Mouse (Mus musculus) ovary, postnatal 14 days (tissue): ENCODE results near the gene Ppm1g.

ENCODE experiments used
- DNase-seq: peaks from one replicate; pipeline ENCODE4 v3.0.0; 2022; ENCODE audit warnings: low spot score

Gene Ppm1g

DNA sequence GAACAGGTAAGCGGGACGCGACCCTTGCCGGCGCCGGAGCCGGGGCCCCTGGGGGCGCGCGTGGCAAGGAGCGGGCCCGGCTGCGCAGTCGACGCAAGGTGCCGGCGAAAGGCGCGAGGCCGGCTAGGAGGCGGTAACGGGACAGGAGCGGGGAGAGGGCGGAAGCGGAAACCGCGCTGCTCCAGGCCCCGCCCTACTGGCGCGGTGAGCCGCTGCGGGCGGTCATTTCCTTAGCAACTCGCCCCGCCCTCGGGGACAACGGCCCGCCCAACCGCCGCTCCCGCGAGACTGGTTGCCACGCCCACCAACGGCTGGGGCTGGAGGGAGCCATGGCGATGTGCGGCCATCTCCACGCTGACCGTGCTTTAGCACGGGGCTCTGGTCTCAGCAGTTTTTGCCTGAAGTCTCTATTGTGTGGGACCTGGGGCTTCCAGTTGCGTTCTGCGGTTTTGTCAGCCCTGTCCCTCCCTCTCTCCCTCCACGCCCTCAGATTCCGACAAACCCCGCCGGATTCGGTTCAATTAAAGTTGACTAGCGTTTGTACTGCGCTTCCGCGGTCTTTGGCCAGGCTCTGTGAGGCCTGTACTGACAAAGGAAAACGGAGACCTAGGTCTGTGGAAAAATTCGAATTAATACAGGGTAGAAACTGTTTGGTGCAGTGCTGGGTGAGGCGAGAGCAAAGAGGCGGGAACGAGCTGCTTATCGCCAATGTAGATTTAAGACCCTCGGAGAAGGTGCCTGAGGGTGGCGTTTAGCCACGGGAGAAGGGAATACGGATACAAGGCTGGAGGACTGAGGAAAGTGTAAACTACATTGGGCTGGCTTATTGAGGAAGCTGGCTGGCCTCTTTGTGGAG is at the start of gene Ppm1g:
Gene Ppm1g, minus strand, starts transcription at position 240 of the 856 bp plus-strand sequence.
- DNase-seq, result peak; percentile 99

DNA sequence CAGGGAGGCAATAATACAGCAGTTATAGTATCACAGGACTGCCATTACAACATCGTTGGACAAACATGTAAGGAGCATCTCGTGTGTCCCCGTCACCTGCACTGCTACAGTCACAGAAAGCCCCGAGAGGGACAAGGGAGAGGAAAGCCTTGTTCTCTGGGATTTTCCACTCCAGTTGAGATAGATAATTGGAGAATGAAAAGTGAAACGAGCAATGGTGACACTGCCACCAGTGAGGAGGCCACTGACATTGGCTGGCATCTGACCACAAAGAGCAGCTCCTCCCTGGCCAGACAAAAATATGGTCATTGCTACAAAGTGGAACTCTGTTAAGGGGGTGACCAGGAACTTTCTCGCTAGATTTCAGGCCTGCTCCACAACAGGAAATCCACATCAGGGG is 47.2 kb upstream of the Ppm1g start:
- no peak for DNase-seq

DNA sequence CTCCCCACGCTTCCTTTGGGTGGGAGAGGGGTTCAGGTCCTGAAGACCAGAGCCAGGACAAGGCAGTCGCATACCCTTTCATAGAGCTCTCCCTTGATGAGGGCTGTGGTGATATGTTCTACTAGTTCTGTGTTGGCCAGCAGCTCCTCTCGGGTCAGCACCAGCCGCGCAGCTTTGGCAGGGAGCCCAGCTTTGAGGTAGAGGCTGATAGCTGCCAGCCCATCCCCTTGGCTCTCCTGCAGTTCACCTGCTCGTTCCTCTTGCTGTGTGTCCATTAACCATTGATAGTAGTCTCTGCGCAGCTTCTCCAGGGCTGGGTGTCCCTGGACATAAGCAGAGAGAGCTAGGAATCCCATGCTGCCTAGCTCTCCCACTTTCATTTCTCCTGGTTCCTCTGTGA is 45.6 kb upstream of the Ppm1g start:
- no peak for DNase-seq

DNA sequence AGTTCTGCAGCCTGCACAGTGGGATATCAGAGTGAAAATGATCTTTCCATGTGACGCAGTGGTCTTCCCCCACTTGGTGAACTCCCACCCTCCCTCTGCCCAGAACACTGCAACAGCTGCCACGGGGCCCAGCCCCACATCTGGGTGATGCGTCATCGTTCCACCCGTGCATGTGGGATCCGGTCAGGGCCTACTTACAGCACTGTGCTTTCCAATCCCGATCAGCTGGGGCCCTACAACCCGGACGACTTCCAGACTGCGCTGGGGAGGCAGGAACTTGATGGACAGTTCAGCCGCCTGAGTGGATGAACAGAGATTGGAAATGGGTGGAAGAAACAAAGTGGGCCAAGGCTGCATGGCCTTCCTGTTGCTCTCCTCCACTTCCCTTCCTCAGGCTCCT is 37.1 kb upstream of the Ppm1g start:
- DNase-seq, result no peak

DNA sequence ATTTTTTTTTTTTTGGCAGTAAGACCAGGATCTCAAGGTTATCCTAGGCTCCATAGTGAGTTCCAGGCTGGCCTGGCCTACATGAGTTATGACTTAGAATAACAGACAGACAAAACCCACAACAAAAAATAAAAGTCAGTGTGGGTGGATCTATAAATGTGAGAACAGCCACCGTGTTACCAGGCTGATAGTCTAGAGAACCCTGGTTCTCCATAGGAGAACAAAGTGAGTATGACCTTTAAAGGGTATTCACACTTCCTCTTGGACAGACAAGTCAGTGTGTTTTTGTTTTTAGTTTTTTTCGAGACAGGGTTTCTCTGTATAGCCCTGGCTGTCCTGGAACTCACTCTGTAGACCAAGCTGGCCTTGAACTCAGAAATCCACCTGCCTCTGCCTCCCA is 35.5 kb upstream of the Ppm1g start:
- no peak for DNase-seq

DNA sequence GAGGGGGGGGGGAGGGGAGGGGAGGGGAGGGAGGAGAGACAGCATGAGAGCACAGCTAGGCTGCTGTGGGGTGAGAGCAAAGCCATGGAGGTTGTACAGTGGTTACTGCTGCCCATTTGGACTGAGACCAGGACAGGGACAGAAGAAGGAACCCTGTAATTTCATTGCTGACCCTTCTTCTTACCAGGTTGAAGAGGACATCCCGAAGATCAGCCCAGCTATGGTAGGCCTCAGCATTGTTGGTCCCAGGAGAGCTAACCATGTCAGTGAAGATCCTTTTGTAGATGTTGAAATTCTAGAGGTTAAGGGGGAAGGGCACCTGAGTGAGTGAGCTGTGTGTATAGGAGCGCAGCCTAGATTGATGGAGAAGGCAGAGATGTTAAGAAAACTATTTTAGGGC is 34.9 kb upstream of the Ppm1g start:
- DNase-seq, result no peak

DNA sequence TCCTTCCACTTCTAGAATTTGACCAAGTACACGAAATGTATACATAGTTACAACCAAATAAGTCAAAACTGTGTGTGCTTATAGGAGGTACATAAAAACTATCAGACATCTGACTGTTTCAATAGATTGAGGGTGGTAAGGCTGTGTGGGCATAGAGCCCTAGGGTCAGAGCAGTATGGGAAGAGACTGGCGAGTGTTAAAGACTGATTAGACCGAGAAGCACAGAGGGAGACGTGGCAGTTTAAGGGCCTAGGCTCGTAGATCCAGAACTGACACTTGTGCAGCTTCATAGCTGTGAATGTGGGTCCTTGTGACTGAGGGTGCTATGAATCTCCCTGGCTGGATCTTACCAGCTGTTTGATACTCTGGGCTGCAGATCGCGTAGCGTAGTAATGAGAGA is 34.4 kb upstream of the Ppm1g start:
- DNase-seq, result no peak

DNA sequence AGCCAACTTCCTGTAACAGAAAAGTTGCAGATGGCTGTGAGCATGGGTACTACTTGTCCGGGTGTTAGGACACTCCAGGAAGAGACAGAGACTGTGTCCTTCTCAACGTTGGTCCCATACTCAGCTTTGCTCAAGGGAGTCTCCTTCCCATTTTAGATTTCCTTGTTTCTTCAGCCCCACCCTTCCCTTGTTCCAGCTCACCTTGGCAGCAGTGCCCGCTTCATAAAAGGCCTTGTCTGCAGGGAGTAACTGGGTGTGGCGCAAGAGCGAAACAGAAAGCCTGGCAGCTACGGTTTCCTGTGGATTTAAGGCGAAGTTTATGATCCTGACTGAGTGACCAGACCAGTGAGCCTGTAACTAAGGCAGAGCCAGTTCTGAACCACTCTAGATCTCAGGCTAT is 34.0 kb upstream of the Ppm1g start:
- no peak for DNase-seq

DNA sequence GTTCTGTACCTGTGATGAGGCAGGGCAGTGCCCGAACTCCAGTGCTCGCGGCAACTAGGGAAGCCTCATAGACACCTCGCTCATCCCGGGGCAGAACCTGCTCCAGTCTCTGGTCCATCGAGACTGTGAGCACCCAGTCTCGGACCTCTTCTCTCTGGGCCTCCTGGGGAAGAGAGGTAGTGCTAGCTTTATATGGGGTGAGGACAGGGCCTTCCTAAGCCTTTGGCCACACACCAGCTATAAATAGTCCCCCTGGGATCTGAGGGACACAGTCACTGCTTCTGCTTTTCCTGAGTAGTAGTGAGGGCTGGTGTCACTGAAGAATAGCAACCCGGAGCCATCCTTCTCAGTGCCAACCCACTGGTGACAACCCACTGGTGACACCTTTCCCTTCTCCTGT is 33.3 kb upstream of the Ppm1g start:
- no peak for DNase-seq

DNA sequence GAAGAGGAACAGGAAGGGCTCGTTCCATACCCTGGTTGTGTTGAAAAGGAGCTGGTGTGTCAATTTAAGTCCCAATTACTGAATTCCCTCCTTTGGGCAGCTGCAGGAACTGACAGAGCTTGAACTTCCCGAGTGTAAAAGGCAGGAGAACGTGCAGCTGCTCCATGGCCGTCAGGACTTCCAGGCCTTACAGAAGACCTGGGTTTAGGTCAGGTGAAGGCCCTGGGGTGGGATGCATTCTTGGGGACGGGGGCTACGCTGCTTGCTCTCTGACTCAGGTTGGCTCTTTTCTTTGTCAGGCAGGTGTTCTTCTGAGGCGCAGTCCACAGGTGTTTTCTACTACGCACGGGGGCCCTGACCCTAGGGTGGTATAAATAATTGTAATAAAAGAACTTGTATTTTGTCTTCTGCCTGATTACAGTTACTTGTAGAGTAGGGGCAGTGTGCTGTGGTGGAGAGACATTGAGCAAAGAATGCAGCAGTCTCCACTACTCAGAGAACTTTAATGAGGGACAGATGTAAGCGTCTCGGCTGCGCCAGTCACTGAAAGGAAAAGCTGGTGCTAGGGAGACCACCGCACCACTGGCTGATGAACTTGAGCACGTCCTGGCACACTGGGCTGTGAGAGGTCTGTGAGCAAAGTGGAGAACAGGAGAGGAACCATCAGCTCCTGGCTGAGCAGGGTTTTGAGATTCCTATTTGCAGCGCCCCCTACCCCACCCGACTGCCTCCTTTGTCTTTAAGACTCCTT is 32.5 kb upstream of the Ppm1g start:
- DNase-seq, result no peak

DNA sequence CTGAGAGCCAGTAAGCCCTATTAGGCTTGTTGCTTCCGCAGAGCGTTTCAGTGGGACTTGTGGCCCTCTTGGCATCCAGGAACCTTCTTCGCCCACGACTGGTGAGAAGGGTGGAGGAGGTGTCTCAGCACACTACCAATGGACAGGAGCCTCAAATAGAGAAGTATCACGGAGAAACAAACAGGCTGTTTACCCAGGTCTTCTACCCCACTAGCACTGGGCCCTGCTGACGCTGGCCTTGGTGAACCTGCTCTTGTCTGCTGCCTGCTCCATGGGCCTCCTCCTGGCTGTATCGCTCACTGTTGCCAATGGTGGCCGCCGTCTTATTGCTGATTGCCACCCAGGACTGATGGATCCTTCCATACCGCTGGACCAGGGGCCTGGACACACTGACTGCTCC is 31.7 kb upstream of the Ppm1g start:
- no peak for DNase-seq

DNA sequence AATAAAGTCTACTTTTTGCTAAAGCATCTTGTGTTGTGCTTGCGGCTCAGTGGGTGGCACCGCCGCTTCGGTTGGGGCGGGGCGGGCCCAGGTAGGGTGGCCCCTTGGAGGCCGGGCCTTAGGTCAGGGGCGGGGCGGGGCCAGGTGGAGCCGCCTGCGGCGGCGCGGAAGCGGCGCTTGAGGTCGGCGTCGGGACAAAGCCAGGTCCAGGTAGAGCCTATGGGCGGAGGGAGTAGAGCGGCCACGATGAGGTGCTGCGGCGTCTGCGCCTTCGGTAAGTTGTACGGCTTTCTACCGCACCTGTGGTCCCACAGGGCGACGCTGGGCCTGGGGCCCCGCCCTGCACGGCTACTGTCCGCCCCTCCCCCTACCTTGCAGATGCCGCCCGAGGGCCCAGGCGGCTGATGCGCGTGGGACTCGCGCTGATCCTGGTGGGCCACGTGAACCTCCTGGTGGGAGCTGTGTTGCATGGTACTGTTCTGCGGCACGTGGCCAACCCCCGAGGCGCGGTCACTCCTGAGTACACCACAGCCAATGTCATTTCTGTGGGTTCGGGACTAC is 31.1 kb upstream of the Ppm1g start, which contains the start of gene Krtcap3:
Gene Krtcap3, plus strand, starts transcription at position 151 of the 561 bp plus-strand sequence.
- DNase-seq, result no peak

DNA sequence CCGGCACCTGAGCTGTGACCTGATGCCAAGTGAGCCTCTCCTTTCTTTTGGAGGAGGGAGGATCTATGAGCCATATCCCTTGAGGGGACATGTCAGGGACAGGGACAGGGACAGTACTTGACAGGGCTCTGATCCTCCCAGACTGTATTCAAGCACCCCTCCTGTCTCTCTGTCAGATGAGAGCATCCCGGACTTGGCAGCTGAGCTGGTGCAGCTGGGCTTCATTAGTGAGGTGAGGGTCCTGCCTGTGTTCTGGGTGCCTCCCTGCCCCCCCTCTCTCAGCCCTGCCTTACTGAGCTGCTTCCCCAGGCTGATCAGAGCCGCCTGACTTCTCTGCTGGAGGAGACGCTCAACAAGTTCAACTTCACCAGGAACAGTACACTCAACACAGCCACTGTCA is 30.2 kb upstream of the Ppm1g start:
- DNase-seq, result no peak

DNA sequence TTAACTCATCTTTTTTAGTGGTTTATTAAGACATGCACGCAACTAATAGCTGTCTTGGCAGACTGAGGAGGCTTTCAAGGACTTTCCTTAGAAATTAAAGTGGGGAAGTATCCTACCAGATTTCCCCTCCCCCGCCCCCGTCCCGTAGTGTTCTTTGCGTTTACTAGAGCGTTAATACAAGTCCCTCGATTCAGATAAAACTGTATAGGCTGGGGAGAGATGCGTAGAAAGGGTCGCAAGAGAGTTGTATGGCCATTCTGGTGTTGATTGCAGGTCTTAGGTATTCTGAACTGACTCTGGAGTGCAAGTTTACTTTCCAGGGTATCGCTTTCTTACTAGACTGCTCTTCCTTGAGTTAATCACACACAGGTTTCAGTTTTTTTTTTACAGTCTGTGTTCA is 21.7 kb upstream of the Ppm1g start:
- DNase-seq, result no peak

DNA sequence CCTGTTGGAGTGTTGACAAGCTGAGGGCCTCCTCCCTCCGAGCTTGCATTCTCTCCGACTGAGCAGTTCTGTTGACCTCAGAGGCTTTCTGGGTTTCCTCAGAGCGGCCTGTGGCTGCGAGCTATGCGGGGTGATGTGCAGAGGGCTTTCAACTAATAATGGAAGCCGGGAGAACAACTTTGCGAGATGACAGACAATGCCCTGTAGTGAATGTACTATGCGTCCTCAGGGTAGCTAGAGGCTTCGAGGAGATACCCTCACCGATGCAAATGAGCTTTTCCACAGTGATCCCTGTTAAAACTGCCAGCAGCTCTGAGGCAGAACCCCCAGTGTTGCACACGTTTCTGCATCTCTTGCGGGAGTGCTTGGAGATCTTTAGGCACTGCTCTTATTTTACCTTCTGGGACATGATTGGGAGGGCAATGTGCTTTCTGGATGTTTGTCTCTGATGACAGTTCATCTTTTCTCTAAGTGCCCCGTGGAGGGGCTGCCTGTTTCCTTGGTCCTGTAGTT is 21.1 kb upstream of the Ppm1g start:
- no peak for DNase-seq

DNA sequence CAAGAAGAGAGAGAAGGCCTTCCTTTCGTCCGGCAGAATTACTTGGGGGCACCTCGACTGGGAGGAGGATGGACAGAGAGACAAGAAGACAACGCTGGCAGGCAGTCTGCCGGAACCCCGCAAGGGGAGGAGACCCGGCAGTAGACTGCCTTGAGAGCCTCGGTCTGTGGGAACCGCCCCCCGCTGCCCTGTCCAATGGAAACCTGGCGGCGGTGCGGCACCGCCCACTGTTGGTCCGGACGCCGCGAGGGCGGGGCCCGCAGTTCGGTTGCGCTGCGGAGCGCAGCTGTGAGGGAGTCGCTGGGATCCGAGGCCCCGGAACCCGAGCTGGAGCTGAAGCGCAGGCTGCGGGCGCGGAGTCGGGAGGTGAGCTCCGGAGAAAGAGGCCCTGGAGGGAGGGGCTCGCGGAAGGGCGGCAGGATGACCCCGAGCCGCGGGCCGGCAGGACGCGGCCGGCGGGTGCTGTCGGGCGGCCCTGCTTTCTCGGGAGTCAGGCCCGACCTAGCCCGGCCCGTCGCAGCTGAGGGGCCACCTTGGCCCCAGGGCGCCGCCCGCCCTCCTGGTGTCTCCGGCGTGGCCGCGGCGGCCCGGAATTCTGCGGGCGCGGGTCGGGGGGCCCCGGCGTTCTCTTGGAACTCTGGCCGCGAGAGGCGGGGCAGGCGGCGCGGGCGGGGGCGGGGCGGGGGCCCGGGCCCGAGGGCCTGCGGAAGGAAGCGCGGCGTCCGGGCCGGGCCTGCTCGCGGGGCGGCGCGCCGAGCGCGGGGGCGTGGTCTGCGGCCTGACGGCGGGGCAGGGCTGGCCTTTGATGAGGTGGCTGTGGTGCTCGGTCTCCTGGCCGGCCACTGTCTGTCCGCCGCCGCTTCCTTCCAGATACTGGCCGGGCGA is 20.4 kb upstream of the Ppm1g start, which contains the start of the genes Nrbp1 and Gm9970:
Gene Nrbp1, plus strand, starts transcription at position 228 of the 885 bp plus-strand sequence.
Gene Gm9970, minus strand, starts transcription at position 596 of the 885 bp plus-strand sequence.
- DNase-seq, result peak; percentile 92

DNA sequence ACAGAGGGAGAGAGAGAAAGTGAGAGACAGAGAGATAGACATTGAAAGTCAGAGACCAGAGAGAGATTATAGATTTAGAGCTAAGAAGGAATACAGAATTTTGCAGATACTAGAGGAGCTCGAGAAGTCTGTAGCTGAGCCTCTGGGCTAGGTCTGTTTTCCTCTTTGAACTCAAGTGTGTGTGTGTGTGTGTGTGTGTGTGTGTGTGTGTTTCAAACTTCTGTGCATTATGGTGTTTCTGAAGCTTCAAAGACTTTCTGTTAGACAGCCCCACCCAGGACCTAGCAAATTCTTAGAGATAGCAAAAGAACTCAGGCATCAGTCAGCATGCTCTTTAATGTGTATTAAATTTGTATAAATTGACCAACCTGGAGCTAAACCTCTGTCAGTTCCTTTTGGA is 6.2 kb upstream of the Ppm1g start:
- no peak for DNase-seq

DNA sequence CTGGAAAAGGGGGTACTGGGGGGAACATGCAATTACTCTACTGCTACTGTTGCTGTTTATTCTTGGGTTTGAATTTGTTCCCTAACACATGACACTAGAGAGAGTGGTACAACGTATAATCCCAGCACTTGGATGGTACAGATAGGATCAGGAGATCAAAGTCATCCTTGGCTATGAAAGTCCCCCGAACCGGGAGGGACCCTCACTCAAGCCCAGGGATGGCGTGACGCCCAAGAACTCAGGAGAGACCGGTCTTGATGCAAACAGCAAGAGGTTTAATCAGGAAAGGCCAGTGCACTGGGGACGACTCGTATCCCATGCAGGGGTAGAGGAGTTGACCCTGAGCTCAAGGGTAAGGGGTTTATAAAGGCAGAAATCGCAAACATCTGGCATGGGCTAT is 2.2 kb upstream of the Ppm1g start:
- DNase-seq, result no peak

DNA sequence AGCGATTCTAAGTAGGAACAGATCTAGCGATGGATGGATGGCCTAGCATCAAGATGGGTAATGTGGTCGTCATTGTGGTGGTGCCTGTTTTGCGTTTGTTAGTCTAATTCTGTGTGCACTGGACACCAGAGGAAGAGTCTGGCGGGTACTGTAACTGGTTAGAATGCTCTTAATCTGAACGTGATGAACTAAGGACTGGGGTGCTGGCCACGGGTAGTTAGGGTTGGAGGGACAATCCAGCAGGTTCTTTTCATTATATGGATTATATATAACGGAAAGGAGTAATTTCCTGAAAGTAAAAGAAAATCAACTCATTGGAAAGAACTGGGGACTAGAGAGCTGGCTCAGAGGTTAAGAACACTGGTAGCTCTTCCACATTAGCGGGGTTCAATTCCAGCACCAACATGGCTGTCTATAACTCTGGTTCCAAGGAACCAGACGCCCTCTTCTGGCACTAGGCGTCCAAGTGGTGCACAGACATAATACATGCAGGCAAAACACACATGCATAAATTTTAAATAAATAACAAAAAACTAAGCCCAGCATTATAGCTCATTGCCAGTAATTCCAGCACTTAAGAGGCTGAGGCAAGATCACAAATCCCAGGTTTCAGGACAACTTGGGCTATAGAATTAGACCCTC is 938 bp upstream of the Ppm1g start:
- no peak for DNase-seq

DNA sequence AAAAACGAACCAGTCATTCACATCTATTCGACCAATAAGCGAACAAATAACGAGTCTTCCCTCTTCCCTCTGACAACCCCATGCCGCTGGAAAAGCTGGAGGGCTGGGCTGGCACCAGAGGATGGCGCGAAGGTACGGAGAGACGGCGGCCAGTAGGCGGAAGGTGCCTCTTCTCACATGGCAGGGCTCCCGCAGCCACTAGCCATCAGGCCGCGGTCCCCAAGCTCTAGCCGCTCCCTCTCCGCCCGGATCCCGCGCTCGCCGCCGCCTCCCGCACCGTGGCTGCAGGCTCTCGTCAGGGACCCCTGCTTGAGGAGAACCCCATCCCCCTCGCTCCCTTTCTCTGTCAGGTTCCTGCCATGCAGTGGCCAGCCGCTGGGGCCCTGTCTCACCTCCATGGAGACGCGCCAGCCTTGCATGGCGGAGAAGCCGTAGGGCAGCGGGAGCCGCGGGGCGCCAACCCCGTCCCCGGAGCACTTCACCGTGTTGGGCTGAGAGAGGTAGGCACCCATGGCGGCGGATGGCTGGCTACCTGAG is 508 bp downstream of the Ppm1g start:
- no peak for DNase-seq

DNA sequence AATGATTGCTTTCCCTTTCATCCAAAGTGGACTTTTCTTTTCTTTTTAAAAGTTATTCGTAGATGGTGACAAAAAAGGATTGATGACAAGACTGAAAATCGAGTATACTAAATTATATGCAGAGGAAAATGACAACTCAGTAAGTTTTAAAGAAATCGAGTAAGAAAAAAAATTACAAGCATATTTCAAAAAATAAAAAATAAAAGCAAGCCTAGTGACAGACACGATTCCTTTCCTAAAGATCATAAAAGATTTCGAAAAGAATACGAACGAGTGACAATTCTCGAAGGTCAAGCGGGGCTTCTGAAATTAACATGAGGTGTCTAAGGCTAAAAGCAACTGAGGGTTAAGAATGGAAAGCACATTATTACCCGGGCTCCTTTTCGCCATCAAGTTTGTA is 1.0 kb downstream of the Ppm1g start:
- DNase-seq, result no peak
